Mouse (Mus musculus) spleen, embryonic (tissue): ENCODE results near the gene Atf7ip2.

Experiments used
- CTCF ChIA-PET: fragments of 350-600 bp; sonication (Branson Sonifier 250); formaldehyde crosslinking; loops from one replicate; lab custom pipeline; 2022; lab: Charles Lee

Gene Atf7ip2

DNA sequence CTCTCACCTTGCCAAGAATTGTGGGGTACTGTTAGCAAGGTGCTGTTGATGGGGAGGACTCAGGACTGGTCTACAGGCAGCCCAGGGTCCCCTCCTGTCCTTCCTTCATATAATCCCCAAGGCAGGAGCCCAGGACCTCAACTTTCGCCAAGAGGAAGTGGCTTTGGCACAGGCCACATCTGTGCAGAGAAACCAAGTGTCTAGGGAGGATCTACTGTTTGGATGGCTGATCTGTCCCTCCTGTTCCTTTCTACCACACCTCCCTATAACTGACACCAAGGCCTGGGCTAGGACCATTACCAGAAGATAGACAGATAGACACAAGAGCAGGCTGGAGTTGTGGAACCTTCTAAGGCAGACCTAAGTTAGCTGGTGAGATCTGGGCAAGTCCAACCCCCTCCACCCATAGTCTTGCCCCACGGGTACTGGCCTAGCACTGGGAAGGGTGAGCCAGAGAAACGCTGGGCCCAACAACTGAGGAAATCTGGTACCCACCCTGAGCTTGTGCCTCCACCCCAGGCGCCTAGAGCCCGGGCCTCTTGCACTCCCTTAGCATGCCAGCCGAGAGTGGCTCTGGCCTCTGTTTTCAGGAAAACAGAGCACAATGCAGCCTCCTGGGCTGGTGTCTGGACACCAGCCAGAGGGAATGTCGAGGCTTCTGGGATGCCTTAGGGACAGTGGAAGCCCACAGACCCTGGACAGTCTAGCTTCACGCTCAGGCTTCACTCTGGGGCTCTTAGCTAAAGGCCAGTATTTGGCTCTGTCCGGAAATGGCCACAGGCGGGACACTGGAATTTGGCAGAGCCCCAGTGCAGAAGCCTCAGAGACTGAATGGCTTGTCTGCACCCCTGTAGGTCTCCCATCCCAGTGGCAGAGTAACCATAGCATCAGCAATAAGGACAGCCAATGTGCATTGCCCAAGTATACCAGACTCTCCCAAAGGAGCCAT is 105.5 kb downstream of the Atf7ip2 start:
- CTCF ChIA-PET = no interaction called here

DNA sequence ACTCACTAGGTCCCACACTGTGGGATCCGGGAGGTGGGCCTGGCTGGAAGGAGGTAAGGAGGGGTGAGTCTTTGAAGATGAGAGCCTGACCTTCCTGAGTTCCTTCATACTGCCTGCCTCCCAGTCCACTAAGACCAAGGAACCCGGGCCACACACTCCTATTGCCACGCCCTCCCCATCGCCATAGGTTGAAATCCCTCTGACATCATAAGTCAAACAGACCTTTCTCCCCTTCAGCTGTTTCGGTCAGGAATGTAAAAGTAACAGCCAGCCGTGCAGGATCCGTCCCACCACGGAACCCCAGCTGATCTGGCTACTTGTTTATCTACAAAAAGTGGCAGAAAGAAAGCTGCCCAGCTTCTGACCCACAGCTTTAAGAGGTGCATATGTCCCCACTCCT is 107.1 kb downstream of the Atf7ip2 start:
- CTCF ChIA-PET = no interaction called here

- CTCF ChIA-PET = no interaction called here
Observed at GRCm38 (mm10) chr16:10300231-10301186, 108.0 kb downstream of the Atf7ip2 start.
